Mouse (Mus musculus) right cerebral cortex, adult 2 months (tissue): ENCODE data around the gene Abcc3.

Experiments
- DNase-seq, 2 experiments: peaks; one replicate each; pipeline ENCODE4 v3.0.0; 2021 to 2022; ENCODE audit warnings: low spot score in 2 of 2

Gene Abcc3

GRCm38 (mm10) chr11:94355521-94356217 is 37.1 kb downstream of the Abcc3 start:
- no peak for DNase-seq

DNA sequence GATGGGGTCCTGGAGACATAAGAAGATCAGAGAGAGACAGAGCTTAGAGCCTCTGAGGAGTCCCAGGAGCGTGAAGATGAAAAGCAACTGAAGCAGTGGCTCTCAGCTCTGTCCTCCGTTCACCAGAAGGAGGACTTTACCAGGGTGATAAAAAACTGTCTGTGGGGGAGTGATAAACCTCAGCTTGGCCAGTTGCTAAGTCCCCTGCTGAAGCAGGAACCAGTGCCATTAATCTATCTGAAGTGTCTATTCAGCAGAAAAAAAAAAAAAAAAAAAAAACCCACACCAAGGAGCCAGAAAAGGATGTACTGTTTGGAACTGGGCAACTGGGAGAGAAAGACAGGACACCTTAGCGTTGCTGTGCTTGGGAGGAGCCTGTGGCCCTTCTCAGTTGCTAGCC is 41.7 kb downstream of the Abcc3 start:
- no peak for DNase-seq

- no peak for DNase-seq
Measured at GRCm38 (mm10) chr11:94350337-94350736, 42.5 kb downstream of the Abcc3 start.

- no peak for DNase-seq
Measured at GRCm38 (mm10) chr11:94349839-94350238, 43.0 kb downstream of the Abcc3 start.

- no peak for DNase-seq
Measured at GRCm38 (mm10) chr11:94347063-94347575, 45.7 kb downstream of the Abcc3 start.

DNA sequence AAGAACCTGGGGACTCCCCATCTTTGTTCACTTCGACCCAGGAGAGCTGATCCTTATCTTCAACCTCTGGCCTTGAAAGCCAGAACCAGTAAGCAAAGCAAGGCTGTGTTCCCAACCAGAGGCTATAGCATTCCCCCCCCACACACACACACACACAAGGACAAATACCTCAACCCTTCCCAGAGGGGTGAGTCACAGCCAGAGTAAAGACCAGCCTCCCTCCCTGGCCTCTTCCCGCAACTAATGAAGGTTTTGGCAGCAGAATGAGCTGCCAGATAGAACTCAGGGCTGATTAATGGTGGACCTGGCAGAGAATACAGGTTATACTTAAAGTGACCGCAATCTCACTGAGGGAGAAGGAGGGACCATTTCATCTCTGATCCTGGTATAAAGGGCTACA is 46.2 kb downstream of the Abcc3 start:
- DNase-seq, result no peak

- no peak for DNase-seq
Measured at GRCm38 (mm10) chr11:94345926-94346325, 46.9 kb downstream of the Abcc3 start.

- DNase-seq, result no peak
Measured at GRCm38 (mm10) chr11:94344470-94344869, 48.3 kb downstream of the Abcc3 start.

DNA sequence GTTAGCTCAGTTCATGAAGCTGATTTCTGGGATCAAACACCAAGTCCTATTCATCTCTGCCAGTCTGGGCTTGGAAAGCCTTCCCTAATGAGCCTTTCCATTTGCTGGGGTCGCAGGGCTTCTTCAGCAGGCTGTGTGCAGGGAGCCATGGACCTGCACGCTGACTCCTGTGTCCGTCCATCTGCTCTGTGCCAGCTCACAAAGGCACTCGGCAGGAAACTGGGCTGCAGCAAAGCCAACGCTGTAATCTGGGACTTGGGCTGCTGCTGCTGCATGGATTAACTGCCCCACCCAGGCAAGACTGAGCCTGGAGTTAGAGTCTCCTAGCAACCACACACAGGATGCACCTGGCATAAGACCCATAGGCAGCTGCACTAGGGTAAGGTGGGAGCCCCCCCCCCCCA is 48.8 kb downstream of the Abcc3 start:
- DNase-seq, result no peak

DNA sequence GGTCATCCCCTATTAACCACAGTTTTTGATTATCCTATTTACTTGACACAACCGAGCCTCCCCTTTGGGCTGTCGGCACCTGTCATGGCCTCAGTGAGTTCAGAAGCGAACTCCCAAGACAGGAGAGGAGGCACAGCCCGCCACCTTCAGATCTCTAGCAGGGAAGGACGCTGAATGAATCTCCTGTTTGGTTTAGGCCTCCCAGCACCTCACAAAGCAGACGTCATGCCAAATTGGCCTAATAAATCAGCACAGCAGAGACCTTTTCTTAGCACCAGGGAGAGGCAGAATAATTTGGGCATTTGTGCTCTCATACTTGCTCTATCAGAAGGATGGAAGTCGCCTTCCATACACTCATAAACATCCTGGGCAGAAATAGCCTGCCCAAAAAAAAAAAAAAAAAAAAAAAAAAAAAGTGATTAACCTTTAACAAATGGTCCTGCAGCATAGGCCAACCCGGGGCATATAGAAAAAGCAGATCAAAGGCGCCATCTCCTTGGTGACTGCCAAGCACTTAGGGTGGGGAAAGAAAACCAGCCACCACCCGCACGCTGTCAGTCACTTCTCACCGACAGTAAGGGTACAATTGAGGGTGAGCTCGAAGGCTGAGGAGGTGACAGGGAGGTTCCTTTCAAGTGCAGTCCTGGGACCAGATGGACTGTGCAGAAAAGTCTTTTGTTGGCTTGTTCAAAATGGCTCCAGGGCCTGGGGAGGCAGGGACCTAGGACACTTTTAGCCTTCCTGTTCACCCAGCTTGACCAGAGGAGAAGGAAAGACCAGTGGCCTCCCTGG is 50.5 kb downstream of the Abcc3 start:
- DNase-seq, result no peak

DNA sequence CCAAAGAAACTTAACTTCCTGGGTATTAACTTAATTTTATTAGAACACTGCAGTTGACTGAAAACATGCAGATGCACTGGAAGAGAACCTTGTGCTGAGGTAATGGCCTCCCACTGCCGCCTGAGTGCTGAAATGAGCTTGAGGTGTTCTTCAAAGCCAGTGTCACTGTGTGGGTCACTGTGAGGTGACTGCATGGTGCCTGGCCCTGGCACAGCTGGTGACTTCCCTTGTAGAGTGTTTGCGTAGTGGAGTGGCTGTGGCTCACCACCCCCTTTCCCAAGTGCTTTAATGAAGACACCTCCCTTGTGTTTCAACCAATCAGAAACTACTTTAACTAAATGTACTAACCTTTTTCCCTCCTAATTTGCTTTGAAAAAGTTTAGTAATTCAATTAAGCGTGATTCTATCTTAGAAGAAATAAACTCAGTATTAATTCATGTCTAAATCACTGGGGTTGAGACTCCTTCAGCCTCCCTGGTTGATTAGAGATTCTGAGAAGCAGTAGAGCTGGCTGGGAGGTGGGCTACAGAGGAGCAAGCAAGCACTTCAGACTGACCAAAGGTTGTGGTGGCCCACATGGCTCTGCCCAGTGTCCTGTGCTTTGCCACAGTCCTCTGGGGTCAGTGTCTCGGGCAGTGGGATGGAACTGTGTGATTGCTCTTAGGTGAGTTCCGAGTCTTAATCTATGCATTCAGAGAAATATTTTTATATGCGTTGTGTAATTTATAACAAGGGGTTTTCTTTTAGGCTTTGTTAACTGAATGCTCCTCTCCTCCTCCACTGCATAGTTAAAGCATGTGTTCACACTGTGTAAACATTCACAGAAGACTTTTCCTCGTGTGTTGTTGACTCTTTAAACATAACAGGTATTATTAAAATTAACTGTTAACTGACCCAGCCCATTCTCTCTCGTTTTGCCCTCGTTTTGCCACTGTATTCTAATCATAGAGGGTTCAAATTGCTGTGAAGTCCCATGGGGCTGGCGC is 51.6 kb downstream of the Abcc3 start:
- no peak for DNase-seq

DNA sequence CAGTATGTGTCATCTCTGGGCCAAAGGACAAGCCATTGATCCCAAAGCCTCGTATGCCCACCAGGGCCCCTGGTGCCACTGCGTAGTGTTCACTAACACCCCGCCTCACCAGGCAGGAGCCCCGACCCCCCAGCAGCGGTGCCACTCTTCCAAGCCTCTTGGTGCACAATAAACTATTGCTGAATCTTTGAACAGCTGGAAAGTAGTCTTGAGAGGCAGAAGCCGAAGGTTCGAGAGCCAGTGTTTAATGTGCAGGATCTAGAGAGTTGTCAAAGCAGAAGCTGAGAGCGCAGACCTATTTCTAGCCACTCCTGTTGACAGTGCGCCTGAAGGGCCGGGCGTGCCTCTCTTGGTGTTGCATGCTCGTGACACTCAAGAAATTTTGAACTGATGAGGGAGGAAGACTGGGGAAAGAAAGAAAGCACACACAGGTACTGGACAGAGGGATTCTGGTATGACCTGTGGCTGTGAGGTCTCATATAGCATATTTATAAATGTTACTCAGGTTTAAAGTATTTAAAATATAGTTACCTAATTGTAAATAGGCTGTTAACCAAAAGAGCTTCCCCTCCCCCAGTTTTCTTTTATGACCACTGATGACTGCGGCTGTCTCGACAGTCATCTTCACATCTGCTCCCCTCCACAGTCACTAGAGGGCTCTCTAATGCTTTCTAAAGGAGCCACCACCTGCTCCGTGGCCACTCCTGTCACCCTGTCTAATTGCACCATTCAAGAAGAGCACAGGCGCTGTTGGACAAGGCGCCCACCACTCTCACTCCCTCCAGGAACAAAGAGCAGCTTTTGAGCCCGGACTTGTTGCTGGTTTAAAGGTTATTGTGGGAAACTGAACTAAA is 52.8 kb downstream of the Abcc3 start:
- peak in 1 of 2 experiments; percentile 63 for DNase-seq

DNA sequence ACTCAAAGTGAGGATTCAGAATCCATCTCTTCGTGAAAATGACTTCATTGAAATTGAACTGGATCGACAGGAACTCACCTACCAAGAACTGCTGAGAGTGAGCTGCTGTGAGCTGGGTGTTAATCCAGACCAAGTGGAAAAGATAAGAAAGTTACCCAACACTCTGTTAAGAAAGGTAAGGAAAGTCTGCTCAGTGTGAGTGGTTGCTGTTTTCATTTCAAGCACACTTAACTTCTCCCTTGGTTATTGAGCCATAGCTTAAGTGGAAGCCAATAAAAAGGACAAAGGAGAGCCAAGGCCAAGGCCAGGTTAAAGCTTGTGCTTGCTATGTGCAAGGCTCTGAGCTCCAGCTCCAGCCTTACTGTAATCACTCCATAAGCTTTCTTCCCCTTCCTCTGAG is 54.5 kb downstream of the Abcc3 start:
- DNase-seq, result no peak

DNA sequence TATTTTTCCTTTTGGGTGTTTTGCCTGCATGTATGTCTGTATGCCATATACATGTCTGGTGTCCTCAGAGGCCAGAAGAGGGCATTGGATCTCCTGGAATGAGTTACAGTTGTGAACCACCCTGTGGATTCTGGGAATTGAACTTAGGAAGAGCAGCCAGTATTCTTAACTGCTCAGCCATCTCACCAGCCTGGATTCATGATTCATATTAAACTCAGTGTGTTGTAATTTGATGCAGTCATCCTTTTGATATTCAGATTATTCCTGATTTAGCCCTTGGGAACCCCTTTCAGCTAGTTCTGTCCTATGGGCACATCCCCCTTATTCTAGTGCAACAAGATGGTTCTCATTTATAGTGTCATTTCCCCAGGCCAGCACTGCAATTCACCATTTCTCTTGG is 56.2 kb downstream of the Abcc3 start:
- no peak for DNase-seq

DNA sequence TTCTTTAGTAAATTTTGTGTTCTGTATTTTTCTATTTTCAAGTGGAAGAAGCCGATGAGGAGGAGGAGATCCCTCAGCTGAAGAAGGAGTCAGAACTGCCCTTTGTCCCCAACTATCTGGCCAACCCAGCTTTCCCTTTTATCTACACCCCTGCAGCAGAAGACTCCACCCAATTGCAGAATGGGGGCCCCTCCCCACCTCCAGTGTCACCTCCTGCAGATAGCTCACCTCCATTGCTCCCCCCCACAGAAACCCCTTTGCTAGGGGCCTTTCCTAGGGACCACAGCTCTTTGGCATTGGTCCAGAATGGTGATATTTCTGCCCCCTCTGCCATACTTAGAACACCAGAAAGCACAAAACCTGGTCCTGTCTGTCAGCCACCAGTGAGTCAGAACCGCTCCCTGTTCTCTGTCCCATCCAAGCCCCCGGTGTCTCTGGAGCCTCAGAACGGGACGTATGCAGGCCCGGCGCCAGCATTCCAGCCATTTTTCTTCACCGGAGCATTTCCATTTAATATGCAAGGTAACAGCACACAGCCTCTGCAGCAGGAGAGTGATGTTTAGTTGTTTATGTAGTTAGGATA is 58.3 kb downstream of the Abcc3 start:
- DNase-seq, result no peak

GRCm38 (mm10) chr11:94332726-94333125 is 60.1 kb downstream of the Abcc3 start:
- no peak for DNase-seq

GRCm38 (mm10) chr11:94330211-94330610 is 62.6 kb downstream of the Abcc3 start:
- no peak for DNase-seq

GRCm38 (mm10) chr11:94329270-94329891 is 63.4 kb downstream of the Abcc3 start:
- peak; percentile 72 for DNase-seq

- DNase-seq, result peak in 1 of 2 experiments; percentile 52
Measured at GRCm38 (mm10) chr11:94328644-94329025, 64.2 kb downstream of the Abcc3 start.
